Mouse (Mus musculus) C2C12 (cell line): ENCODE data around the gene Impg1. TPM values are rescaled to one million over a fixed set of nuclear protein-coding genes. Genes with fewer than 3 reads are reported as not detected.

Experiments used
- H3K27me3 ChIP-seq: one replicate; pipeline ENCODE4 v1.6.1; 2011; ENCODE audit not compliant: control insufficient read depth, insufficient read depth, insufficient read length
- H3K36me3 ChIP-seq: one replicate; pipeline ENCODE4 v1.6.1; 2011; ENCODE audit not compliant: control insufficient read depth, insufficient read depth
- H3K4me3 ChIP-seq: one replicate; pipeline ENCODE4 v1.5.1; 2011; ENCODE audit warnings: mild to moderate bottlenecking, control low read depth; ENCODE audit not compliant: poor library complexity, insufficient read depth, severe bottlenecking
- H3K79me2 ChIP-seq: one replicate; pipeline ENCODE4 v1.6.1; 2011; ENCODE audit not compliant: control insufficient read depth, insufficient read depth
- H3K79me3 ChIP-seq: one replicate; pipeline ENCODE4 v1.6.1; 2011; ENCODE audit warnings: low read depth, control low read depth
- H3ac ChIP-seq: one replicate; pipeline ENCODE3; 2011; ENCODE audit warnings: low read depth; ENCODE audit not compliant: control insufficient read depth, insufficient read length
- CEBPB ChIP-seq: IDR thresholded peaks from one replicate; pipeline ENCODE4 v1.6.1; 2011; ENCODE audit warnings: low read depth, mild to moderate bottlenecking, control low read depth, moderate library complexity
- CTCF ChIP-seq: IDR thresholded peaks from one replicate; pipeline ENCODE4 v1.5.1; 2011; ENCODE audit not compliant: control insufficient read depth, insufficient read depth, insufficient read length
- FOSL1 ChIP-seq: IDR thresholded peaks from one replicate; pipeline ENCODE4 v1.8.0; 2011; ENCODE audit warnings: mild to moderate bottlenecking, low read length; ENCODE audit not compliant: poor library complexity, insufficient read depth, severe bottlenecking
- MAX ChIP-seq: IDR thresholded peaks from one replicate; pipeline ENCODE4 v1.6.1; 2011; ENCODE audit warnings: mild to moderate bottlenecking, control low read depth
- MYOD1 ChIP-seq: IDR thresholded peaks from one replicate; pipeline ENCODE4 v1.6.1; 2011; ENCODE audit warnings: low read depth; ENCODE audit not compliant: control insufficient read depth, insufficient read length
- MYOG ChIP-seq: IDR thresholded peaks from one replicate; pipeline ENCODE4 v1.6.1; 2011; ENCODE audit not compliant: control insufficient read depth, insufficient read length; ENCODE audit errors: extremely low read depth
- USF1 ChIP-seq: IDR thresholded peaks from one replicate; pipeline ENCODE4 v1.6.1; 2011; ENCODE audit warnings: low read depth, mild to moderate bottlenecking, control low read depth, moderate library complexity
- polyA plus RNA-seq: library from polyadenylated mRNA; unstranded; fragments of >200 nt; fragmentation: generic; extraction: Trizol; gene quantifications from one replicate; pipeline ENCODE4 v1.2.1, GENCODE M21; 2012; ENCODE audit warnings: missing spikeins

Gene Impg1
- polyA plus RNA-seq, 1 experiment, result not detected

GRCm38 (mm10) chr9:80284539-80285174, 180.6 kb downstream of the Impg1 start:
- no peaks in the 10 kb centered on the region for H3K79me2 ChIP-seq
- no peaks in the 10 kb centered on the region for H3K27me3 ChIP-seq
- no peak overlapping the region for H3K4me3 ChIP-seq
- H3ac ChIP-seq, result no peak overlapping the region
- no peaks in the 10 kb centered on the region for H3K36me3 ChIP-seq
- no peaks in the 10 kb centered on the region for H3K79me3 ChIP-seq
- no peak for TF ChIP-seq MYOG
- no peak for TF ChIP-seq CEBPB
- TF ChIP-seq CTCF, result no peak
- TF ChIP-seq MYOD1, result no peak
- no peak for TF ChIP-seq FOSL1
- TF ChIP-seq MAX, result no peak
- TF ChIP-seq USF1, result no peak

- no peak overlapping the region for H3ac ChIP-seq
- H3K4me3 ChIP-seq, result no peak overlapping the region
- H3K79me2 ChIP-seq, result no peaks in the 10 kb centered on the region
- H3K79me3 ChIP-seq, result no peaks in the 10 kb centered on the region
- TF ChIP-seq MYOG (no peak), USF1 (no peak), MYOD1 (no peak), FOSL1 (no peak), CTCF (no peak), MAX (no peak), CEBPB (no peak)
- no peaks in the 10 kb centered on the region for H3K27me3 ChIP-seq
- no peaks in the 10 kb centered on the region for H3K36me3 ChIP-seq
Observed at GRCm38 (mm10) chr9:80282426-80282825, 182.9 kb downstream of the Impg1 start.

GRCm38 (mm10) chr9:80280724-80281123, 184.6 kb downstream of the Impg1 start:
- Histone ChIP-seq H3ac (no peak overlapping the region), H3K79me3 (no peaks in the 10 kb centered on the region), H3K27me3 (no peaks in the 10 kb centered on the region), H3K4me3 (no peak overlapping the region), H3K36me3 (no peaks in the 10 kb centered on the region), H3K79me2 (no peaks in the 10 kb centered on the region)
- TF ChIP-seq MYOD1 (no peak), USF1 (no peak), CEBPB (no peak), FOSL1 (no peak), MYOG (no peak), MAX (no peak), CTCF (no peak)

- H3K79me2 ChIP-seq, result no peaks in the 10 kb centered on the region
- no peaks in the 10 kb centered on the region for H3K36me3 ChIP-seq
- no peak overlapping the region for H3K4me3 ChIP-seq
- no peaks in the 10 kb centered on the region for H3K79me3 ChIP-seq
- no peak overlapping the region for H3ac ChIP-seq
- H3K27me3 ChIP-seq, result no peaks in the 10 kb centered on the region
- TF ChIP-seq FOSL1, result no peak
- TF ChIP-seq MYOG, result no peak
- no peak for TF ChIP-seq USF1
- TF ChIP-seq CTCF, result no peak
- TF ChIP-seq CEBPB, result no peak
- TF ChIP-seq MAX, result no peak
- TF ChIP-seq MYOD1, result no peak
Observed at GRCm38 (mm10) chr9:80277770-80278169, 187.5 kb downstream of the Impg1 start.

DNA sequence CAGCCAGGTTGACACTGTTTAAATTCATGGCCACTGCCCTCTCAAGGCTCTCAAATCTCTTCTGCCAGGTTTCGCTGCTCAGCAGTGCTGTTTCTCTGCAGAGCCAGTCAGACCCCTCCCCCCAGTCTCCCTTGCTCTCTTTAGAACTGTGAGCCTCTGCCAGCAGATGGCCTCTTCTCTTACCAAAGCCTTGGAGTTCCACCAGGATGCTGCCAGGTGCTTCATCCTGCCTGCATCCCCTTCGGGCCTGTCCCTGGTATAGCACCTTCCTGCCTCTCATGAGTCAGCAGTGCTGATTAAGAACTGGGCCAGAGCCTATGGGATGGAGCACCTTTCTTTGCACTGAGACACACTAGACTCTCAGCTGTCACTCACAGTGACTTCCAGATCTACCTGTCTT, 188.1 kb downstream of the Impg1 start:
- TF ChIP-seq MAX (no peak), CEBPB (no peak), USF1 (no peak), MYOG (no peak)
- Histone ChIP-seq H3K27me3 (no peaks in the 10 kb centered on the region), H3K36me3 (no peaks in the 10 kb centered on the region), H3K4me3 (no peak overlapping the region), H3K79me3 (no peaks in the 10 kb centered on the region), H3K79me2 (no peaks in the 10 kb centered on the region), H3ac (no peak overlapping the region)

DNA sequence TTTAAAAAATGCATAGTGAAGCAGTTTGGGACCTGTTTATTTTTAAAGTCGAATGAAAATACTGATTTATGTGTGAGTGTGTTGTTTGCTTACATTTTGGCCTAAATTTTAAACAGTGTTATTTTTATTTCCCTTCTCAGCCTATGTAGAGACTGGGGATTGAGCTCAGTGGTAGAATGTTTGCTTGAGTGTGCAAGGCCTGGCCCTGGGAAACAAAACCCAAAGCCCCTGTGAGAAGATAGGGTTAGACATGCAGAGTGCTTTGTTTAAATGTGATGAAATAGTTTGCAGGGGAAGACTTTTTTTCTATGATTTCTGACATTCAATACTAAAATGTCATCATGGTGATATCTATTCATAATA, 189.5 kb downstream of the Impg1 start:
- Histone ChIP-seq H3K27me3 (no peaks in the 10 kb centered on the region), H3K79me3 (no peaks in the 10 kb centered on the region), H3ac (no peak overlapping the region), H3K36me3 (no peaks in the 10 kb centered on the region), H3K79me2 (no peaks in the 10 kb centered on the region), H3K4me3 (no peak overlapping the region)
- TF ChIP-seq CEBPB (no peak), CTCF (no peak), MYOG (no peak), USF1 (no peak), FOSL1 (no peak), MAX (no peak), MYOD1 (no peak)
